Mouse (Mus musculus) ES-E14 (cell line): ENCODE data around the gene Fastkd1.

Experiments used
- CHD2 ChIP-seq: IDR thresholded peaks from 2 replicates; pipeline ENCODE4 v1.6.1; 2014; ENCODE audit warnings: mild to moderate bottlenecking, low read depth, low read length, inconsistent platforms
- HCFC1 ChIP-seq: IDR thresholded peaks from 2 replicates; pipeline ENCODE4 v1.6.1; 2012; ENCODE audit warnings: low read length, inconsistent platforms, borderline replicate concordance; ENCODE audit not compliant: insufficient read depth
- ZNF384 ChIP-seq: IDR thresholded peaks from 2 replicates; pipeline ENCODE4 v1.6.1; 2012; ENCODE audit warnings: low read depth, low read length, inconsistent platforms

DNA sequence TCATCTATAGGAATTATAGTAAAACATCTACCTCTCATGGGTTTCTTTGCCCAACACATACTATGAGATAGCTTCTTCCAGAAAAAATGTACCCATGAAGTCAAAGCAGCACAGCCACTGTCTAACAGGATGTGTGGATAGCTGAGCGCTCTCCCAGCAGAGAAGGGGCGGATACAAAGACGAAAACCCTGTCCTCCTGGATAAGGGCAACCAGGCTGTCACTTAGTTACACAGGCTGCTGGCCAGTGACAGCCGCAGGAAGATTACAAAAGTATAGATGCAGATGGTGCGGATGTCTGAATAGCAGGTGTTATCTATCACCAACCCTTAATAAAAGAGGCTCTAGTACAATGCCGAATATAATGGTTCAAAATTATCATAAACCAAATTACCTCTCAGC is 22.5 kb downstream of the Fastkd1 start:
- no peak for TF ChIP-seq ZNF384
- no peak for TF ChIP-seq CHD2
- no peak for TF ChIP-seq HCFC1
